Mouse (Mus musculus): ENCODE data around the gene Arid1b.

DNA sequence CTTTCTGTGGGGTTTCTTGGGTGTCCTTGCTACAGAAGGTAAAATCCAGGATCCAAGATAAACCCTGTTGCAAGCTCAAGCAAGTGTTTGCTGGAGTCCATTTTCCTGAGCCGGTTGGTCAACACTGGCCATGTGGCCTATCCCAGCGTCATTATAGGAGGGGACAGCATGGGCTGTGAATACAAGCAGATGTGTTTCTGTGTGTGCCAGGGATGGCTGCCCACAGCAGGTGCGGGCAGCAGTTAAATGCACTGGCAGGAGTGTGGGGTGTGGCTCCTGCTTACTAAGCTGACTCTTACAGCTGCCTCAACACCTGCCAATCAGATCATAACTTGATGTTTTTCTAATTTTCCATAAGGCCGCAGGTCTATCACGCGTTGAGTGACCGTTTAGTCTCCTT lies 336.5 kb downstream of the Arid1b start:
- TF ChIP-seq CTCF (IDR thresholded peaks at IDR 0.05) (no peak), EP300 (IDR thresholded peaks at IDR 0.05) (no peak)

Measured in lung, postnatal 0 days (tissue).